Mouse (Mus musculus): ENCODE data around the gene Pus1.

DNA sequence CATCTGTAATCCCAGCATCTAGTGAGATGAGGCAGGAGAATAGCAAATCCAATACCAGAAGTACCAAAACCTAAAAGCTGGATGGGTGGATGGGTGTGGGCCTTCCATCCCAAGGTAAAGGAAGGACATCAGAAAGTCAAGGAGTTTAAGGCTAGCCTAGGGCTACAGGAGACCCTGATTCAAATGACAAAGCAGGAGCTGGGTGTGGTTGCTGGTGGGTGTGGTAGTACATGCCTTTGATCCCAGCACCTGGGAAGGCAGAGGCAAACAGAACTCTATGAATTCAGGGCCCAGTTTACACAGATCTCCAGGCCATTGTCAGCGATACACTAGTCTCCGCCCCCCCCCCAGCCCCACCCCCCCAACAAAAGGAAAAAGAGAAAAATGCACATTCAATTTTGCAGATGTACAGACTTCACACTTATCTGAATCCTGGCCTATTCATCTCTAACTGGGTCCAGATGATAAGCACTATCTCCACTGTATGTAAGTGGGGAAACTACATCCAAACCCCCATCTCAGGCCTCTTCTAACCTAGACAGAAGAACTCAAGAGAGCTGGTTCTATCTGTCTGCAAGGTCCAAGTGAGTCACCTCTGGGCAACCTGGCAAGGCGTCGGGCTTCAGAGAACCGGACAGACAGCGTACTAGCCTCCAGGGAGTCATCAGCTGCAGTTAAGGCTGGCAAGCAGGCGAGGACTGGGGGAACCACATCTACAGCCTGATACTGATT, 23.7 kb upstream of the Pus1 start:
- no peak for TF ChIP-seq CTCF (IDR thresholded peaks at IDR 0.05; ENCODE audit: low read depth)
- no peak for TF ChIP-seq EP300 (IDR thresholded peaks at IDR 0.05; ENCODE audit: low read depth)

All from heart, postnatal 0 days (tissue).